Mouse (Mus musculus): ENCODE data around the gene Kat8.

Kat8 gene

DNA sequence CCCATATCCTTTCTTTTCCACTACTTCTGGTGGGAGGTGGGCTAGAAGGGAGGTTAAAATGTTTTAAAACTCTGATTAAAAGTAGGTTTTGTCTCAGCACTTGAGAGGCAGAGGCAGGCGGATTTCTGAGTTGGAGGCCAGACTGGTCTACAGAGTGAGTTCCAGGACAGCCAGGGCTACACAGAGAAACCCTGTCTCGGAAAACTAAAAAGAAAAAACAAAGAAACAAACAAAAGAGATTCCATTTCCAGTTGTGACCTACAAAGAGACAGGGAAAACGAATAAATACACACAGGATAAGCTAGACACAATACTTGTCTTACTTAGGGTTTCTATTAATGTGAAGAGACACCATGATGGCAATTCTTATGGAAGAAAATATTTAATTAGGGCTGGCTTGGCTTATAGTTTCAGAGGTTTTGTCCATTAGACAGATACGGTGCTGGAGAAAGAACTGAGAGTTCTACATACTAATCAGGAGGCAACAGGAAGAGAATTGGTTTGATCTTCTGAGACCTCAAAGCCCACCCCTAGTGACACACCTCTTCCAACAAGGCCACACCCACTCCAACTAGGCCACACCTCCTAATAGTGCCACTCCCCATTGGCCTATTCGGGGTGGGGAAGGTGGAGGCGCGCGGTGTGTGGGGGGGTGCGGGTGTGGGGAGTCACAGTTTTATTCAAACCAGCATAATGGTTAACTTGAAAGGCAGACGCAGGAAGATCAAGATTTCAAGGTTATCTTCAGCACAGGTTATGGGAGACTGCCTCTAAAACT, 13.9 kb upstream of the Kat8 start:
- DNase-seq: no peak

DNA sequence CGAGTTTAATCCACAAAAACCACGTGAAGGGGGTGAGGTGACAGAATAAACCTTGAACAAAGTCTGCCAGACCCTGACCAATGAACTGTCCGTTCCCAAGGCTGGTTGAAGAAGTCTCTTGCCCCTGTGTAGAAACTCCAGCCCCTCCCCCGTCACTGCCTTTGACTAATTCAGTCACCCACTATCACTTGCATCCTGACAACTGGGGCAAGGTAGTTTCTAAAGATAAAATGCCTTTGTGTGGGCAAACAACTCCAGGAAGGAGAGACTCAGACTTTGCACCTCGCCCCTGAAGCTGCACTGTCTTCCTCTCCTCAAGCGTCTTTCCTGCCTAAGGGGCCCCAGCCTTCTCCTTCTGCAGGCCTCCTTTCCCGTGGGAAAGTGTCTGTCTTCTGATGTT, 12.3 kb upstream of the Kat8 start:
- DNase-seq: no peak

- no peak for DNase-seq
Observed at GRCm38 (mm10) chr7:127901772-127902171, 10.5 kb upstream of the Kat8 start.

DNA sequence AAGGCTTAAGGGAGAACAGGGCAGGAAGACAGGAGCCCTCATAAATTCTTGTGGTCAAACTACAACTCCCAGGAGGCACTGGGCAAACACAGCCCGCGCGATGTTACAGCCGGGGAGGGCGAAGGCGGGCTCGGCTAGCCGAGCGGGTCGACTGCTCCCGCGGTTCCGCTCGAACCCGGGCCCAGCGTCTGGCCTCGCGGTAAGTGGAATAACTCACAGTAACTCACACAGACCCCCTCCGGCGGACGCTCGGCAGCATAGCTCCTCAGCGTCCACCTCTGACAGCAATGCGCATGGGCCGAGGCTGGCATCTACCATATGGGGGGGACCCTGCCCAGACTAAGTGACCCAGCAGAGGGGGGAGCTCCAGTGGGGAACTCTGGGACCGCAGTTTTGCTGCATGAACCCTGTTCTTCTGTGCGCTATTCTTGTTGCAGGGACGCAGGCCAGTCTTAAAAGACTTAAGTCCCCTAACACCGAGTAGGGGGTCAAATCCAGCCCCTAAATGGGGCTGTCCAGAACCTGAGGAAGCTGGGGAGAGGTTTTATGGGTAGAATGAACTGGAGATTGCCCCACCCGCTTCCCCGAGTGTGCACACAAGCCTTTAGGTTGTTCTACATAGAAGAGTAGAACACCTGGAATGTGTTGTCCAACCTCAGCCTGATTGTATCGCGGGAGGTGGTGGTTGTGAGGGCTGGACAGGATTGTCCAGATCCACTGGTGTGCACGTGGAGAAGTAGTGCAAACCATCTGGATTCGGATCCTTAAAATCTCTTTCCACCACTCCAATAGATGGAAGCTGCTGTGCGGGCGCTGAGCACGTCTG, 8.1 kb upstream of the Kat8 start, which contains the start of gene Bckdk:
Gene Bckdk, plus strand, starts transcription at position 112 of the 826 bp plus-strand sequence.
- peak; percentile 74 for DNase-seq

GRCm38 (mm10) chr7:127907939-127908338, 4.4 kb upstream of the Kat8 start:
- no peak for DNase-seq

GRCm38 (mm10) chr7:127908656-127909055, 3.7 kb upstream of the Kat8 start:
- no peak for DNase-seq

GRCm38 (mm10) chr7:127912938-127913337, 622 bp downstream of the Kat8 start:
- DNase-seq: no peak

GRCm38 (mm10) chr7:127915293-127915692, 3.0 kb downstream of the Kat8 start:
- no peak for DNase-seq

DNA sequence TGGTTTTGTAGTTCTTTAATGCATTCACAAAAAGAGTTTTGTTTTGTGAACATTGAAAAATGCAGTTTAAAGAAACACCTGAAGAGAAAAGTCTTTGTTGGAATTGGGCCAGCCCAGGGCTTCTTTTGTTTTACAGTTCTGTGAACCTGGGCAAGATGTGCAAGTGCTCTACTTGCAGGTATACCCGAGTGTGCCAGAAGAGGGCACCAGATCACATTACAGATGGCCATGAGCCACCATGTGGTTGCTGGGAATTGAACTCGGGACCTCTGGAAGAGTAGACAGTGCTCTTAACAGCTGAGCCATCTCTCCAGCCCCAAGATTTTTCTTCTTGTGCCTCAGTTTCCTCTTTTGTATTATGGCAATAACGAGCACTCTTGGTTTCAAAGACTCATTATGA, 5.9 kb downstream of the Kat8 start:
- no peak for DNase-seq

- DNase-seq: no peak
Observed at GRCm38 (mm10) chr7:127919290-127919689, 7.0 kb downstream of the Kat8 start.

GRCm38 (mm10) chr7:127921516-127921915, 9.2 kb downstream of the Kat8 start:
- DNase-seq: no peak

- no peak for DNase-seq
Observed at GRCm38 (mm10) chr7:127922451-127923275, 10.3 kb downstream of the Kat8 start.

GRCm38 (mm10) chr7:127923714-127924113, 11.4 kb downstream of the Kat8 start:
- peak; percentile 45 for DNase-seq

- peak; percentile 94 for DNase-seq
Observed at GRCm38 (mm10) chr7:127925252-127925651, 12.9 kb downstream of the Kat8 start.

DNA sequence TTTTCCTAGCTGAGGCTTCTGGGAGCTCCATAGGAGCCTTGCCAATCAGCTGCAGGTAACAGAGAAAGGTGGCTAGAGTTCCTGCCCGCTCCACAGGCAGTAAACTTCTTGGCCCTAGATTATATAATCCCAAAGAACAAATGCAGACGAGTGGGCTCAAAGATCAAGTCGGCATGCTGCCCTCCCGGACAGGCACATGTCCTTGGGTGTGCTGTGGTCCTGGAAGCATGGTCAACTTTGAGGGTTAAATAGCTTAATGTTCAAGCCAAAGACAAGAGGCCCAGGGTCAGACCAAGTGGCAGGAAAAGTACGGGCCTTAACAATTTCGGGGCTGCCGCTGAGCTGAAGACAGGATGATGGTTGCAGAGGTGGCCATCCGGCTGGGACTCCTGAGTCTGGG, 13.8 kb downstream of the Kat8 start:
- DNase-seq: peak; percentile 93

DNA sequence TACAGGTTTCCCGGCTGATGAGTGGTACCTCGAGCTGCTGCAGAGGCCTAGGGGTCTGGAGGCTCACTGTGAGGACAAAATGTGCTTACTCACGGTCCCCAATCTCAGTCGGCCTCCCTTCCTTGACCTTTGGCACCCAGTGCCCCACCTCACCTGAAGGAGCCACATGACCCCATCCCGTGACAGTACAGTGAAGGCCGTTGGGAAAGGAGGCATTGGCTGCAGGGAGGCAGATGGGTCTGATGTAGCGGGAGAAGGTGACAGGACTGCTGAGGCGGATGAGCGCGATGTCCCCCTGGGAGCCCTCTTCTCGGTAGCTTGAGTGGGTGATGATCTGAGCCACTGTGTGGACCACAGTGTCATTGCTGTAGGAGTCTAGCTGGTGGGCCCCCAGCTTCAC, 14.5 kb downstream of the Kat8 start:
- peak; percentile 83 for DNase-seq

DNA sequence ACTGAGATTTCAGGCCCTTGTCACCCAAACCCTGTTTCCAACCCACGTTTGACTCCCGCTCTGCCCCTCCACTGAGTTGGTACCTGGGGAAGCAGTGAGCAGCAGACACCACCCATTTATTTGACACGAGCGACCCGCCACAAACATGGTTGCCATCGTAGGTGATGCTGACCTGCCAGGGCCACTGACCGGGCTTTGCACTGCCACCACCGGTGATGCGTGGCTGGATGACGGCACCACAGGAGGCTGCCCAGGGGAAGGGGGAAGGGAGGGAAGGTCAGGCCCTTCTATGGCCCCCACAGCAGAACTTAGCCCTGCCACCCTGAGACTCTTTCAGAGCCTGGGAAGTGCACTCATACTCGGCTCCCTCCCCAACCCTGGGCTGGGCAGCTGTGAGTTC, 15.4 kb downstream of the Kat8 start:
- DNase-seq: peak; percentile 46

- DNase-seq: peak; percentile 66
Observed at GRCm38 (mm10) chr7:127928596-127928995, 16.3 kb downstream of the Kat8 start.

GRCm38 (mm10) chr7:127929923-127930322, 17.6 kb downstream of the Kat8 start, which contains the start of gene Prss8:
TSS of gene Prss8 (minus strand) at chr7:127930104.
- peak; percentile 94 for DNase-seq

- DNase-seq: no peak
Observed at GRCm38 (mm10) chr7:127930636-127931035, 18.3 kb downstream of the Kat8 start.

DNA sequence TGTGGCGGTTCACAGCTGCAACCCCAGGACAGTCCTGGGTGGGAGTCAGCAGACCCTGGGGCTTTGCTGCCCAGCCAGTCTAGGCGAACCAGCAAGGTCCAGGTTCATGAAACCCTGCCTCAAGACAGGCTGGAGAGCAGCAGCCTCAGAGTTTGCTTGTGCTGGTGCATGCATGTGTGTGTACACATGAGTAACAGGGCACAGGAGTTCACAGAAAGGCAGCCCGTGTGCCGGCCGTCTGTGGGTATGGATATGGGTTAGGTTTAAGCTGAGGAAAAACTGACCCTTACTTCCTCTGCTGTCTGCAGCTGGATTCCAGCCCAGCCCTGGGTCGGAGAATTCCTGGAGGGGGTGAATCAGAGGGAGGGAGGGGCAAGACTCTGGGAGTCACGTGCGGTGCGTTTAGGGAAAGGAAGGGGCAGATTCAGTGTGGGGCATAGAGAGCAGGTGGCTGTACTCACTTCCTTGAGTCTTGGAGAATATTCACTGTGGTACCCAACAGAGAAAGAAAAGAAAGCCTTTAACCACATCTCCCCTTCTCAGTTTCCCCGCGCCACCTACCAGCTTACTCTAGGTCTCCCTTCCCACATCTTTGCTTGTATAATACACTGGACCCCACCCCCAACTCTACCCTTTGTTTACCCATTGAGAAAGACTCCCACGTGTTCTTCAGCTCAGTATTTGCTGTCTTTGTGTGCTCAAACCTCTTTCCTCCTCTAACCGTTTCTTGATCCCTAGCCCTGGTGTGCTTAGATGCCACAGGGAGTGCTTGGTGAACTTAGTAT, 19.2 kb downstream of the Kat8 start:
- peak; percentile 80 for DNase-seq

All from kidney, adult 11 months (tissue).